Mouse (Mus musculus) heart, postnatal 0 days (tissue): ENCODE data around the gene Pgghg.

Experiments used
- CTCF ChIP-seq: IDR thresholded peaks from 2 replicates; pipeline ENCODE4 v1.5.1; 2016; ENCODE audit warnings: antibody characterized with exemption, control low read depth, low read depth
- EP300 ChIP-seq: IDR thresholded peaks from 2 replicates; pipeline ENCODE4 v1.6.1; 2016; ENCODE audit warnings: antibody characterized with exemption, low read depth

DNA sequence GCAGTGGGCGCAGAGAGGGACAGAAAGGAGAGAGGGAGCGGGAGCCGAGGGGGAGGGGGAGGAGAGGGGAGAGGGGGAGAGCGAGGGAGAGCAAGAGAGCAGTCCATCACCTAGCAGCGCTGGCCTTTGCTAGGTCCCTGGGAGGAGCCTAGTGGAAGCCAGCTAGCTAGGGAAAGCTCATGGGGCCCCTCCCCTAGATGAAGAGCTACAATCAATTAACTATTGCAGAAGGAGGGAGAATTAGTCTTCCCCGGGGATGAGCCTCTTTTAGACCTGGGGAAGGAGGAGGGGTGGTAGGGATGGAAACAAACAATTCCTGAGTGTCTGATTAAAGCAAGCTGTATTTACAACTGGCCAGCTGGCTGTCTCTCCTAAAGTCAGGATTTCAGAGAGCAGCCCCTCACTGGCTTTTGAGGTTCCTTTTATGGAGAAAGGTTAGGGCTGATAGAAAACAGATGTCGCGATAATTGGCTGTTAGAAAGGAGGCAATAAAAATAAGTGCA, 1.5 kb upstream of the Pgghg start:
- TF ChIP-seq CTCF (no peak), EP300 (no peak)
